Comparison of ENCODE assay signal across 10 mouse cellular contexts in genomic region chr10:97219474-97219873, GRCm38 (mm10).
A peak's percentile ranks its signal among the peaks of the same experiment; 100 is the strongest.
DNase-seq lines count a peak whose midpoint lies in the region; ATAC-seq and TF ChIP-seq lines count a peak whose summit lies in the region.
"Had no signal": no experiment of that assay in that cellular context is flagged by ENCODE, and none has a peak within 500 bp of the region (broad histone marks: within the 10 kb centered on the region; RNA-seq: fewer than 3 reads in every experiment).

No protein-coding gene starts in this region.

- DNase-seq in forebrain, embryonic 10.5 days (ENCODE audit: extremely low spot score, low spot score), result no peak
- peak; percentile 90 for DNase-seq in left cerebral cortex, postnatal 4 days
- no peak for DNase-seq in left cerebral cortex, adult 2 months (ENCODE audit: extremely low spot score in 1 of 2, low spot score in 2 of 2)
- peak; percentile 71 to 75 for DNase-seq in cerebellum, adult 18-20 months
- DNase-seq in kidney, postnatal 4 days, result peak; percentile 7 to 12
- no peak for DNase-seq in thymus, postnatal 14 days
- DNase-seq in spleen, adult 18-20 months, result no peak

- no peaks in the 10 kb centered on the region for H3K9me3 ChIP-seq in forebrain, embryonic 13.5 days (replicated peaks)
- no peaks in the 10 kb centered on the region for H3K9me3 ChIP-seq in forebrain, embryonic 10.5 days
- H3K9me3 ChIP-seq: heart, embryonic 15.5 days; limb, embryonic 13.5 days had no signal

- TF ChIP-seq CTCF in left cerebral cortex, adult 2 months (IDR thresholded peaks at IDR 0.05), result no peak

- H3K27ac ChIP-seq in forebrain, embryonic 13.5 days, result no peak overlapping the region; the same call in 1 of the 2 replicates
- no peak overlapping the region for H3K27ac ChIP-seq in forebrain, embryonic 10.5 days
- H3K27ac ChIP-seq in left cerebral cortex, adult 2 months, result no peak overlapping the region
- H3K27ac ChIP-seq: heart, embryonic 15.5 days; limb, embryonic 13.5 days had no signal

- intact Hi-C loops in left cerebral cortex, postnatal 4 days (cut with DNase I), result no loop called here
- intact Hi-C loops in left cerebral cortex, adult 2 months (cut with DNase I), result no loop called here

- no peaks in the 10 kb centered on the region for H3K27me3 ChIP-seq in forebrain, embryonic 13.5 days
- H3K27me3 ChIP-seq in forebrain, embryonic 10.5 days (ENCODE audit: poor library complexity, severe bottlenecking), result no peaks in the 10 kb centered on the region
- H3K27me3 ChIP-seq: heart, embryonic 15.5 days; limb, embryonic 13.5 days had no signal

- 64% methylated on average over 3 of the region's 3 CpGs for WGBS in forebrain, embryonic 13.5 days
- WGBS in forebrain, embryonic 10.5 days, result 86% methylated on average over 3 of the region's 3 CpGs

- peak; percentile 55; the same call in 1 of the 2 replicates for ATAC-seq in forebrain, embryonic 13.5 days

- H3K4me1 ChIP-seq in forebrain, embryonic 13.5 days, result peaks cover 5% of the 10 kb centered on the region; the same call in 1 of the 2 replicates
- no peaks in the 10 kb centered on the region for H3K4me1 ChIP-seq in forebrain, embryonic 10.5 days
- H3K4me1 ChIP-seq: heart, embryonic 15.5 days; limb, embryonic 13.5 days had no signal

- no peak overlapping the region for H3K9ac ChIP-seq in forebrain, embryonic 13.5 days
- H3K9ac ChIP-seq: heart, embryonic 15.5 days; limb, embryonic 13.5 days had no signal

- no peak overlapping the region for H3K4me2 ChIP-seq in forebrain, embryonic 13.5 days
- H3K4me2 ChIP-seq: heart, embryonic 15.5 days; limb, embryonic 13.5 days had no signal

- H3K36me3 ChIP-seq in forebrain, embryonic 13.5 days (ENCODE audit: poor library complexity, severe bottlenecking), result no peaks in the 10 kb centered on the region
- H3K36me3 ChIP-seq in forebrain, embryonic 10.5 days (replicated peaks), result no peaks in the 10 kb centered on the region
- H3K36me3 ChIP-seq: heart, embryonic 15.5 days; limb, embryonic 13.5 days had no signal

- no peak overlapping the region for H3K4me3 ChIP-seq in forebrain, embryonic 13.5 days
- H3K4me3 ChIP-seq in forebrain, embryonic 10.5 days, result no peak overlapping the region
- H3K4me3 ChIP-seq in left cerebral cortex, adult 2 months, result no peak overlapping the region
- H3K4me3 ChIP-seq: heart, embryonic 15.5 days; limb, embryonic 13.5 days had no signal

Comparison
In these comparisons a context has a peak if more than half of its experiments do, and no peak if none do; other contexts are left out.
1. DNase-seq: peak in left cerebral cortex, postnatal 4 days (single experiment), cerebellum, adult 18-20 months (2 of 2) and kidney, postnatal 4 days (2 of 2); none in forebrain, embryonic 10.5 days (single experiment), left cerebral cortex, adult 2 months (0 of 2), thymus, postnatal 14 days (single experiment) and spleen, adult 18-20 months (0 of 2).